ENCODE assay signal across 8 mouse cellular contexts in the genomic region with DNA sequence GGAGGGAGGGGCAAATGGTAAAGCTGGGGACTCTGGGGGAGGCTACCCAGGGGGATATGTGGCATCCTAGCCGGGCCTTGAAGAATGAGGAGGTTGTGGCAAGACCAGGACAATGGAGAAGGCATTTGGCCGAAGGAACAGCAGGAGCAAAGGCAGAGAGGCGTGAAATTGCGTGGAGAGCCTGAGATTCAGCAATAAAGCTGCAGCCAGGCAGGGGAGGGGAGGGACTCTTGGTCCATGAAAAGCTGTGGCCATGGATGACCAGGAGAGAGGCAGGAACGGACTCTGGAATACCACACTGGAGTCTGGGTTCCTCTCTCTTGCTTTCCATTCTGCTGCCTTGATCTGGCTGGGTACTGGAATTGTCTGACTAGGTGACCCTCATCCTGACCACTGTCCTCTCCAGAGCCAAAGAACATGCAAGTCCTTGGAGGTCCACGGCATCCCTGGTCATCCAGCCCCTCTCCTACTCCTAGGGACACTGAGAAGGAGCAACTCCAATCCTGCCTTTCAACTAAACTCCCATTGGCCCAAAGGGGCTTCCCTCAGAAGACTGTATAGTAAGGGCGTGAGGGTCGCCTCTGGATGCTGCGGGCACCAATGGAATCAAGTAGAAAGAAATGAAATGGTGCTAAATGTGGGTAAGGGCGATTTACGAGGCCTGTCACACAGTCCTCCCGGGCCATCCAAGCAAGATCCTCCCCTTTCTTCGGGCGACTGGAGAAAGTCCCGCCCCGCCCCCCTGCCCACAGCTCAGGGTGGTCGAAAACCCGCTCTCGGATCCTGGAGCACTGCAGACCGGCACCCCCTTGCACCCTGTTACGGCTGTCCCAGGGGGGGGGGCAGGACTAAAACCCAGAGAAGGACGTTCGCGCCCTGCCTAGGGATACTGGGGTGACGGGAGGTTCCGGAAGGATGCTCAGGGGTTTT. TPM values are rescaled to one million over a fixed set of nuclear protein-coding genes. Genes with fewer than 3 reads are reported as not detected.
DNase-seq lines count a peak whose midpoint lies in the region; ATAC-seq and TF ChIP-seq lines count a peak whose summit lies in the region.

No protein-coding gene starts in this region.

- peak; percentile 37 for ATAC-seq in hindbrain, embryonic 16.5 days
- no peak for ATAC-seq in liver, embryonic 15.5 days (ENCODE audit: insufficient read depth)

- DNase-seq in brain, embryonic 14.5 days (ENCODE audit: low read depth), result peak; percentile 53
- DNase-seq in left cerebral cortex, postnatal 14 days (ENCODE audit: low spot score in 2 of 2), result no peak
- no peak for DNase-seq in left cerebral cortex, adult 9 months (ENCODE audit: low spot score in 2 of 2)
- DNase-seq in gastrocnemius, adult 8-10 months (ENCODE audit: low spot score in 2 of 2), result no peak
- no peak for DNase-seq in c-Kit-positive CD71-positive TER-119-positive erythroid progenitor cells, embryonic 14.5 days (ENCODE audit: low spot score)

- H3K9me3 ChIP-seq in ES-Bruce4 (replicated peaks; ENCODE audit: control insufficient read depth, insufficient read depth, low read length, poor library complexity, severe bottlenecking), result no peaks in the 10 kb centered on the region
- H3K9me3 ChIP-seq in hindbrain, embryonic 16.5 days (ENCODE audit: control insufficient read depth, low read length), result no peaks in the 10 kb centered on the region
- no peaks in the 10 kb centered on the region for H3K9me3 ChIP-seq in liver, embryonic 15.5 days (replicated peaks)

- TF ChIP-seq POLR2A in ES-Bruce4 (IDR thresholded peaks at IDR 0.05; ENCODE audit: insufficient read depth, low read length), result no peak
- TF ChIP-seq POLR2A in brain, embryonic 14.5 days (IDR thresholded peaks at IDR 0.05; ENCODE audit: borderline replicate concordance, extremely low read depth, insufficient read depth, insufficient read length, poor library complexity, severe bottlenecking), result no peak

- intact Hi-C loops in left cerebral cortex, postnatal 14 days (cut with DNase I), result loop anchor here (5.0 kb wide), 1 partner anchor 121 kb away; no protein-coding TSS in a partner anchor

- 0 out of 2 replicates have a peak overlapping the region, but pooled peaks have one; percentile 10 for H3K4me3 ChIP-seq in ES-Bruce4 (ENCODE audit: low read depth, low read length)
- peak overlapping the region; percentile 68 for H3K4me3 ChIP-seq in hindbrain, embryonic 16.5 days (ENCODE audit: low read length)
- no peak overlapping the region for H3K4me3 ChIP-seq in liver, embryonic 15.5 days (replicated peaks)

- H3K27me3 ChIP-seq in ES-Bruce4 (ENCODE audit: control insufficient read depth, insufficient read depth, low read length, poor library complexity, severe bottlenecking), result no peaks in the 10 kb centered on the region
- no peaks in the 10 kb centered on the region for H3K27me3 ChIP-seq in hindbrain, embryonic 16.5 days (replicated peaks; ENCODE audit: control insufficient read depth, insufficient read depth, low read length)
- H3K27me3 ChIP-seq in liver, embryonic 15.5 days, result peaks cover 66% of the 10 kb centered on the region

- H3K4me1 ChIP-seq in ES-Bruce4 (ENCODE audit: control insufficient read depth, insufficient read depth, low read length), result peaks cover 5% of the 10 kb centered on the region
- H3K4me1 ChIP-seq in hindbrain, embryonic 16.5 days (ENCODE audit: control insufficient read depth, insufficient read depth, low read depth, low read length), result peaks cover 25% of the 10 kb centered on the region
- 0 out of 2 replicates have a peak, but pooled peaks cover 26% of the 10 kb centered on the region for H3K4me1 ChIP-seq in liver, embryonic 15.5 days (replicated peaks)

- no peak for TF ChIP-seq EP300 in ES-Bruce4 (IDR thresholded peaks at IDR 0.05; ENCODE audit: insufficient read depth, low read depth, low read length)

- no peaks in the 10 kb centered on the region for H3K36me3 ChIP-seq in ES-Bruce4 (ENCODE audit: control insufficient read depth, insufficient read depth, low read length, poor library complexity, severe bottlenecking)
- no peaks in the 10 kb centered on the region for H3K36me3 ChIP-seq in hindbrain, embryonic 16.5 days (ENCODE audit: control insufficient read depth, insufficient read depth, low read length)
- H3K36me3 ChIP-seq in liver, embryonic 15.5 days (replicated peaks), result no peaks in the 10 kb centered on the region

- H3K9ac ChIP-seq in ES-Bruce4 (ENCODE audit: low read depth, poor library complexity, severe bottlenecking), result no peak overlapping the region
- peak overlapping the region; percentile 82 for H3K9ac ChIP-seq in hindbrain, embryonic 16.5 days (ENCODE audit: low read depth, low read length)
- no peak overlapping the region for H3K9ac ChIP-seq in liver, embryonic 15.5 days

- TF ChIP-seq CTCF in ES-Bruce4 (IDR thresholded peaks at IDR 0.05; ENCODE audit: low read depth, low read length), result no peak
- TF ChIP-seq CTCF in brain, embryonic 14.5 days (IDR thresholded peaks at IDR 0.05; ENCODE audit: borderline replicate concordance, extremely low read depth, insufficient read depth, insufficient read length), result no peak

- WGBS in hindbrain, embryonic 16.5 days, result 6% methylated on average over 26 of the region's 26 CpGs
- WGBS in liver, embryonic 15.5 days (ENCODE audit: insufficient replicate concordance), result 13% methylated on average over 26 of the region's 26 CpGs

- H3K27ac ChIP-seq in ES-Bruce4 (ENCODE audit: insufficient read depth, low read length), result no peak overlapping the region
- peak overlapping the region; percentile 71 for H3K27ac ChIP-seq in hindbrain, embryonic 16.5 days (ENCODE audit: low read depth, low read length)
- H3K27ac ChIP-seq in liver, embryonic 15.5 days (replicated peaks), result no peak overlapping the region

- peak overlapping the region; percentile 90 for H3K4me2 ChIP-seq in hindbrain, embryonic 16.5 days (ENCODE audit: low read length)
- H3K4me2 ChIP-seq in liver, embryonic 15.5 days, result peak overlapping the region; percentile 61

RNA-seq across cellular contexts. Expression of a gene that starts 2.0 kb away (rescaled TPM):
- 25.6 and 27.4 TPM in 2 replicates for polyA plus RNA-seq in ES-Bruce4 (2011; ENCODE audit: insufficient read depth, insufficient read length, low read depth, missing spikeins)
- polyA plus RNA-seq in brain, embryonic 14.5 days (2012; rRNA removed), result 1.5 and 2.1 TPM in 2 replicates
- polyA plus RNA-seq in hindbrain, embryonic 16.5 days (2015; fragmentation: Nextera tagmentation; extraction: Ambion mirVana), result 0.06 and 0.09 TPM in 2 replicates
- polyA plus RNA-seq in liver, embryonic 15.5 days (2015; fragmentation: Nextera tagmentation; extraction: Ambion mirVana), result 0.07 and 0.08 TPM in 2 replicates
- total RNA-seq in left cerebral cortex, postnatal 14 days (2021), result 1 to 10 TPM in 1 of 2 experiments, under 1 TPM in 1; 0.99 to 1.5 TPM
- under 1 TPM; 0.31 to 0.73 (median 0.59) TPM for total RNA-seq in gastrocnemius, adult 8-10 months (2022)

RNA-seq across cellular contexts. Expression of a gene that starts 29.1 kb away (rescaled TPM):
- not detected in 2 replicates for polyA plus RNA-seq in ES-Bruce4 (2011; ENCODE audit: insufficient read depth, insufficient read length, low read depth, missing spikeins)
- polyA plus RNA-seq in brain, embryonic 14.5 days (2012; rRNA removed), result not detected in 2 replicates
- polyA plus RNA-seq in hindbrain, embryonic 16.5 days (2015; fragmentation: Nextera tagmentation; extraction: Ambion mirVana), result not detected in 2 replicates
- not detected in 2 replicates for polyA plus RNA-seq in liver, embryonic 15.5 days (2015; fragmentation: Nextera tagmentation; extraction: Ambion mirVana)
- total RNA-seq in left cerebral cortex, postnatal 14 days (2021), result not detected
- total RNA-seq in gastrocnemius, adult 8-10 months (2022), result not detected

RNA-seq across cellular contexts. Expression of a gene that starts 39.2 kb away (rescaled TPM):
- polyA plus RNA-seq in ES-Bruce4 (2011; ENCODE audit: insufficient read depth, insufficient read length, low read depth, missing spikeins), result not detected in 2 replicates
- polyA plus RNA-seq in brain, embryonic 14.5 days (2012; rRNA removed), result not detected in 2 replicates
- polyA plus RNA-seq in hindbrain, embryonic 16.5 days (2015; fragmentation: Nextera tagmentation; extraction: Ambion mirVana), result not detected in 2 replicates
- polyA plus RNA-seq in liver, embryonic 15.5 days (2015; fragmentation: Nextera tagmentation; extraction: Ambion mirVana), result not detected in 2 replicates
- under 1 TPM in 1 of 2 experiments, not detected in 1; 0.21 TPM for total RNA-seq in left cerebral cortex, postnatal 14 days (2021)
- not detected for total RNA-seq in gastrocnemius, adult 8-10 months (2022)

RNA-seq across cellular contexts. Expression of a gene that starts 52.0 kb away (rescaled TPM):
- polyA plus RNA-seq in ES-Bruce4 (2011; ENCODE audit: insufficient read depth, insufficient read length, low read depth, missing spikeins), result 2.7 and 2.9 TPM in 2 replicates
- 8.5 and 11.6 TPM in 2 replicates for polyA plus RNA-seq in brain, embryonic 14.5 days (2012; rRNA removed)
- polyA plus RNA-seq in hindbrain, embryonic 16.5 days (2015; fragmentation: Nextera tagmentation; extraction: Ambion mirVana), result 10.2 and 12.7 TPM in 2 replicates
- 1.4 and 2.6 TPM in 2 replicates for polyA plus RNA-seq in liver, embryonic 15.5 days (2015; fragmentation: Nextera tagmentation; extraction: Ambion mirVana)
- total RNA-seq in left cerebral cortex, postnatal 14 days (2021), result 10 to 100 TPM; 12.9 to 17.1 TPM
- 1 to 10 TPM; 6.6 to 9.5 (median 7.6) TPM for total RNA-seq in gastrocnemius, adult 8-10 months (2022)
